Mouse (Mus musculus) lung, embryonic 15.5 days (tissue): ENCODE measurements around the gene Pmm1. TPM values are rescaled to one million over a fixed set of nuclear protein-coding genes. Genes with fewer than 3 reads are reported as not detected.

Experiments
- ATAC-seq: fragments of 200-750 bp; cut with Nextera tagmentation; 2 replicates; pipeline ENCODE4 v1.8.0; 2017; ENCODE audit warnings: moderate number of reproducible peaks, borderline replicate concordance; ENCODE audit not compliant: low FRiP score, low TSS enrichment; ENCODE audit errors: extremely low read depth
- H3K27ac ChIP-seq: fragments of 300-500 bp; sonication (generic); 2 replicates; pipeline ENCODE4 v1.5.1; 2015; ENCODE audit warnings: moderate library complexity, mild to moderate bottlenecking, inconsistent platforms
- H3K27me3 ChIP-seq: fragments of 300-500 bp; sonication (generic); 2 replicates; pipeline ENCODE4 v1.6.1; 2015; ENCODE audit warnings: inconsistent platforms
- H3K36me3 ChIP-seq: fragments of 300-500 bp; sonication (generic); 2 replicates; pipeline ENCODE4 v1.6.1; 2015; ENCODE audit warnings: inconsistent platforms
- H3K4me1 ChIP-seq: fragments of 300-500 bp; sonication (generic); 2 replicates; pipeline ENCODE4 v1.6.1; 2015; ENCODE audit warnings: inconsistent platforms
- H3K4me2 ChIP-seq: fragments of 300-500 bp; sonication (generic); 2 replicates; pipeline ENCODE4 v1.6.1; 2015; ENCODE audit warnings: inconsistent platforms, mild to moderate bottlenecking, moderate library complexity
- H3K4me3 ChIP-seq: fragments of 300-500 bp; sonication (generic); 2 replicates; pipeline ENCODE4 v1.5.1; 2015; ENCODE audit warnings: mild to moderate bottlenecking, inconsistent platforms
- H3K9ac ChIP-seq: fragments of 300-500 bp; sonication (generic); 2 replicates; pipeline ENCODE4 v1.6.1; 2015; ENCODE audit warnings: inconsistent platforms
- H3K9me3 ChIP-seq: fragments of 300-500 bp; sonication (generic); 2 replicates; pipeline ENCODE4 v1.6.1; 2016; ENCODE audit warnings: inconsistent platforms
- WGBS: fragments of 180-500 bp; shearing (Covaris S2); methylation state at CpG from one replicate; pipeline ENCODE4 v1.1.7; 2015; 5-methylcytosine and 5-hydroxymethylcytosine counted together
- polyA plus RNA-seq: library from polyadenylated mRNA; unstranded; fragments of >200 nt; fragmentation: Nextera tagmentation; extraction: Ambion mirVana; gene quantifications from 2 replicates; pipeline ENCODE4 v1.2.1, GENCODE M21; 2015

The Pmm1 gene
- polyA plus RNA-seq, 1 experiment from 2014 or later: 37.1 TPM

DNA sequence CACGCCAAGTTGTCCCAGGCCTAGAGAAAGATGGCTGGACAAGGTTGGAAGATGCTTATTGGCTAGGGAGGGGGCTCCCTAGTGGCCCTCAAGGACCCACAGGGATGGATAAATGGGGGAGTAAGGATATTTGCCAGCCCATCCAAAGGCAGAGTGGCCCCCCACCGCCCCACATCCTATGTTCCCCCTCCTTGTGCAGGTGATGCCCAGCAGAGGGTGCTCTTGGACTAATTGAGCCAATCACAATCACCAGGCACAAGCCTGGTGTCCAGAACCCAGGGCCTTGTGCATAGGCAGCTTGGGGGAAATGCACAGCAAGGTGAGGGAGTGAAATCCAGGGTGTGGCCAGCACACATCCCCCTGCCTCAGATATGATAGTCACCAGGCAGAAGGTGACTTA, 22.5 kb downstream of the Pmm1 start:
- Histone ChIP-seq H3K36me3 (no peaks in the 10 kb centered on the region), H3K27me3 (peaks cover 7% of the 10 kb centered on the region; the same call in 1 of the 2 replicates), H3K27ac (no peak overlapping the region), H3K4me1 (peaks cover 25% of the 10 kb centered on the region), H3K4me2 (no peak overlapping the region), H3K9ac (no peak overlapping the region), H3K4me3 (no peak overlapping the region), H3K9me3 (no peaks in the 10 kb centered on the region)
- no peak for ATAC-seq
- 32% methylated on average over 2 of the region's 2 CpGs for WGBS

DNA sequence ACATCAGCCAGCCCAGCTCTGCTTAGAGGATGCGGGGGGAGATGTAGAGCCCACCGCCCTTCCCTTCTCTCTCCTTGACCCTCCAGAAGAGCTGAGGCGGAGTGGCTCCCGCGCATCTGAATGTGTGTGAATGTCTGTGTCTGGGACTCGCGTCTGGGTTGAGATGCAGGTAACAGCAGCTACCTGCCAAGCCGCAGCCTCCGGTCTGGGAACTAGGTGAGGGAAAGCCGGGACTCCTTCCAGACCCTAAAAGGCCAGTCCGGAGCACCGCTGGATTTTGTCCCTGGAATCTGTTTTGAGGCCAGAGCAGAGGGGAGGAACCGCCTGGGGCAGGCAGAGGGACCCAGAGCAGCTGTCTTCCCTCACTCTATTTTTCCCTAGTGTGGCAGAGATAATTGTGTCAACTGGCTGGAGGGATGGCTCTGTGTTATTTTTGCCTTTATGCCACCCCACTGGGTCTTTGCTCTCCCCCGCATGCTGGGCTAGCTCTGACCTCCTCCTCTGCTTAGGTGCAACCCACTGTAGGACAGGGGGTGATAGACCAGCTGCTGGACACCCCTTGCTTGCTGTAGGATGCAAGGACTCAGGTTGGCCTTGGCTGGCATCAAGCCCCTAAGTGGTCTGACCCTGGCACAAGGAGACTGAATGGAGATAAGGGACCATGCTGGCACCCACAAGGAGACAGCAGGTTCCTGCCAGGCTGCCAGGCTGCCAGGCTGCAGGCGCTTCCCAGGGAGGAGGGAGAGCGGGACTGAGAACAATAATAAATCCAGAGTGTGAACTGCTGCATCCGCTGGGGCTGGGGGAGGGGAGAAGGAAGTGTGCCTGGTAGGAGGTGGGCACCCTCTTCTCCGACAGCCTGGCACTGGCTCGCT, 23.4 kb downstream of the Pmm1 start:
- H3K9me3 ChIP-seq: no peaks in the 10 kb centered on the region
- H3K27me3 ChIP-seq: peaks cover 7% of the 10 kb centered on the region; the same call in 1 of the 2 replicates
- H3K4me3 ChIP-seq: peak overlapping the region; percentile 39
- H3K27ac ChIP-seq: peak overlapping the region; percentile 72
- 7% methylated on average over 19 of the region's 19 CpGs for WGBS
- H3K4me2 ChIP-seq: peak overlapping the region; percentile 61
- peak; percentile 25; the same call in 1 of the 2 replicates for ATAC-seq
- H3K36me3 ChIP-seq: no peaks in the 10 kb centered on the region
- H3K9ac ChIP-seq: peak overlapping the region; percentile 17
- H3K4me1 ChIP-seq: peaks cover 25% of the 10 kb centered on the region

DNA sequence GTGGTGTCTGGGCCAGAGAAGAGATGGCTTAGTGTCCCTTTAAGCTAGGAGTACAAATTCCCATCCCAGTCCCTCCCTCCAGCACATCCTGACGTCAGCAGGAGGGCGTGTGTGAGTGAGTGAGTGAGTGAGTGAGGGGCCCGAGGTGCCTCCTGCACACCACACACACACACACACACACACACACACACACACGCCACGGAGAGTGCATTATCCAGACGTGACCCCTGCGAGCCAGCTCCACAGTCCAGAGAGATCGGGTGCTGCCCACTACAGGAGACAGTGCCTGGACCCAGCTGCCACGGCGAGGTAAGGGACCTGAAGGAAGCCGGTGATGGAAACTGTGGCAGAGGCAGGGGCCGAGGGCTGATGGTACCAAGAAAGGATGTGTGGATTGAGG, 24.1 kb downstream of the Pmm1 start, which contains the start of gene Csdc2:
Csdc2 (plus strand) TSS at position 81 of the 400 bp plus-strand sequence.
- ATAC-seq: peak; percentile 55; the same call in 1 of the 2 replicates
- Histone ChIP-seq H3K4me2 (peak within 1 kb of the TSS; percentile 61), H3K9me3 (no peaks in the 10 kb centered on the region), H3K27me3 (peaks cover 7% of the 10 kb centered on the region; the same call in 1 of the 2 replicates), H3K9ac (peak within 1 kb of the TSS; percentile 17), H3K36me3 (no peaks in the 10 kb centered on the region), H3K27ac (peak within 1 kb of the TSS; percentile 72), H3K4me1 (peaks cover 25% of the 10 kb centered on the region), H3K4me3 (peak within 1 kb of the TSS; percentile 39)
- WGBS: 1% methylated on average over 10 of the region's 12 CpGs

DNA sequence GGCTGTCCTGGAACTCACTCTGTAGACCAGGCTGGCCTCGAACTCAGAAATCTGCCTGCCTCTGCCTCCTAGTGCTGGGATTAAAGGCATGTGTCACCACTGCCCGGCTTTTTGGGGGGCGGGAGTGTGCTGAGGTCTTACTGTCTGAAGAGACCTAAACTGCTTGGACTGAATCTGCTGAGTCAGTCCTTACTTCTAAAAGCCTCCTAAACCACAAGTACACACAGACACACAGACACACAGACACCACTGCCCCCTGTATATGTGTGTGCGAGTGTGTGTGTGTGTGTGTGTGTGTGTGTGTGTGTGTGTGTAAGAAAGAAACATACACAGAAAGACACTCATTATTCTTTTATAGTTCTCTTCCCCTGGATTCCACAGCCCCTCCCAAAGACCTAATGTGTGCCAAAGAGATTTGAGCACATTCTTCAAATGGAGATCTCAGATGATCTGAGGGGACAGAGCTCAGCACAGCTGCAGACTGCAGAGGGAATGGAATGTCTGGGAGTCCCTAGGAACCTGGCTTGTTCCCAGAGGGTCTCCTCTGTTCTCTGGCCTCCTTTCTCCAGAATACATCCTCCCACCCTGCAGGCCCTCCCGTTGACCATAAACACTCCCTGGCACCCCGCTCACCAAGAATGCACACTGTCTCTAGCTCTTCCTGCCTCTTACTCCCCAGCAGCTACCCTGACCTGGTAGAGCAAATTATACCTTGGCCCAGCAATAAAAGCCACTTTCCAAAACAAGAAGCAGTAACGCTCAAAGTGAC, 24.7 kb downstream of the Pmm1 start:
- peak overlapping the region; percentile 72 for H3K27ac ChIP-seq
- peak; percentile 34; the same call in 1 of the 2 replicates for ATAC-seq
- peak overlapping the region; percentile 39 for H3K4me3 ChIP-seq

DNA sequence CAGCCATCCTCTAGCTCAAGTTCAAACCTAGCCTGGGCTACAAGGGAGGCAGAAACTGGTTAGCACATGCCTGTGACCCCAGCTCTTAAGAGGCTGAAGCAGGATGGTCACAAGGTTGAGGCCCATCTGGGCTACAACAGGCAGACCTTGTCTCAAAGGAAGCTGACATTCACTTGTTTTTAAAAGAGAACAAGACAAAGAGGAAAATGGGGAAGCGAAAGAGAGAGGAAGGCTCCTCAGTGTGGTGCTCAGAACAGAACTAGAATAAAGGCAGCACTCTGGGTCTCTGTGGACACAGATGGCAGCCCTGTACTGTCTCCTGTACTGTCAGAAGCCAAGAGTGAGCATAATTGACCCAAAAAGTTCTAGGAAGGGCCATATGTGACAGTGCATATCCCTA, 26.7 kb downstream of the Pmm1 start:
- Histone ChIP-seq H3K4me2 (no peak overlapping the region), H3K27me3 (peaks cover 7% of the 10 kb centered on the region; the same call in 1 of the 2 replicates), H3K4me3 (no peak overlapping the region), H3K9me3 (no peaks in the 10 kb centered on the region), H3K27ac (no peak overlapping the region), H3K4me1 (peaks cover 25% of the 10 kb centered on the region), H3K36me3 (no peaks in the 10 kb centered on the region), H3K9ac (no peak overlapping the region)
- 82% methylated on average over 1 of the region's 1 CpGs for WGBS
- ATAC-seq: no peak

More for the DNA sequence above, 24.7 kb downstream of the Pmm1 start:
- Histone ChIP-seq H3K4me2 (peak overlapping the region; percentile 61), H3K27me3 (peaks cover 7% of the 10 kb centered on the region; the same call in 1 of the 2 replicates), H3K4me1 (peaks cover 25% of the 10 kb centered on the region), H3K9ac (no peak overlapping the region), H3K9me3 (no peaks in the 10 kb centered on the region), H3K36me3 (no peaks in the 10 kb centered on the region)
- WGBS: 47% methylated on average over 7 of the region's 7 CpGs

DNA sequence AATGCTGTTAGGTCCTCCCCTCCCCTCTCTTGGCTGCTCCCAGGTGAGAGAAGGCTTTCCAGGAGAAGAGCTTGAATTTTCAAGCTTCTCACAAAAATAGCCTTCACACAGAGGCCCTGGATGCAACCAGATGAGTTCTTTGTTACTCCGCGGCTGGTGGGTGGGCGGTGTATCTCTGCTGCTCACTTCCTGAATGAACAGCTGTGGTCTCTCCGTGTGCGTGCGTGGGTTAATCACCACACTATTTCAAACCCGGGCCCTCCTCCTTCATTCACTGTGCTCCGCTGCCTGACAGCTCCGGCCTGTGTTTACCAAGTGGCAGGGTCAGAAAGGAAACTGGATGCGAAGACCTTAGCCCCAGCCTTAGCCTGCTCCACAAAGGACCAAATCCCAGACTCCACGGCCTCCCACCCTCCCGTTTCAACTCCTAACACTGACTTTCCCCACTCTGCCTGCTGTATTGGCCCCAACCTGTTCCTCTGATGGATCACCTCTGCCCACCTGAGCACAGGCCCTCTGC, 27.7 kb downstream of the Pmm1 start:
- H3K4me2 ChIP-seq: no peak overlapping the region
- peaks cover 6% of the 10 kb centered on the region; the same call in 1 of the 2 replicates for H3K27me3 ChIP-seq
- peaks cover 22% of the 10 kb centered on the region for H3K4me1 ChIP-seq
- H3K36me3 ChIP-seq: no peaks in the 10 kb centered on the region
- ATAC-seq: no peak
- H3K9me3 ChIP-seq: no peaks in the 10 kb centered on the region
- H3K27ac ChIP-seq: no peak overlapping the region
- H3K9ac ChIP-seq: no peak overlapping the region
- H3K4me3 ChIP-seq: no peak overlapping the region
- 20% methylated on average over 12 of the region's 12 CpGs for WGBS

DNA sequence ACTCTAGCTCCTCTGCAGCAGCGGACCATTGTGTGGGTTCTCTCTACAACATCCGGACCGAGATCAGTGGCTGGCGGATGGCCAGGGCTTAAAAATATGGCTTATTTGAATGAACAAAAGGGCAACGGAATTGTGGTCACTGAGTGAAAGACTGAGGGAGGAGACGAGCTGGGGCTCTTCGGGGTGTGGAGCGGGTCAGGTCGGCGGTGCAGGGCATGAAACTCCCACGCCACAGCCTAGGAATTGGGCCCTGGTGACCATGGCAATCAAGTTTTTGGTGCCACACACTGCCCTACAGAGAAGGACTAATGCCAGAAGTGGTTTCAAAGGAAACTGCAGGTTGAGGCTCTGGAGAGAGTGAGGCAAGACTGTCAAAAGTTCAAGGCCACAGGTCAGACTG, 32.5 kb downstream of the Pmm1 start:
- H3K4me2 ChIP-seq: no peak overlapping the region

DNA sequence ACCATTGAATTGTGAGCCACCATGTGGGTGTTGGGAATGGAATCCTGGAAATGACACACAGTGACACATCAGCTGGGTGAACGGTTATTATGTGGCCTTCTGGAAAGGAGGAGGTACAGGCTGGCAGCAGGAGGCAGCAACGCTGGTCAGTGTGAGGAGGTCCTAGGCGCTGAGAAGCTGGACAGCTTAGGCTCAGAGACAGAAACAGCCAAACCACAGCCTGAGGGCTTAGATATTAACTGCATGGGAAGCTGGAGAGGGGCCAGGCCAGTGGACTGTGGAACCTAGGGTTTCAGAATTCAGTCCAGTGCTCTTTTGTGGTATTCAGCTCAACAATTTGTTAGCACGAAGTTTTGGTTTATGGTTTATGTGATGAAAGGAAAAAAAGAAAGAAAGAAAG, 33.0 kb downstream of the Pmm1 start:
- Histone ChIP-seq H3K4me1 (peaks cover 25% of the 10 kb centered on the region), H3K36me3 (no peaks in the 10 kb centered on the region), H3K27ac (peak overlapping the region; percentile 53; the same call in 1 of the 2 replicates), H3K9me3 (no peaks in the 10 kb centered on the region), H3K4me3 (no peak overlapping the region), H3K4me2 (no peak overlapping the region), H3K9ac (no peak overlapping the region), H3K27me3 (no peaks in the 10 kb centered on the region)
- ATAC-seq: no peak
- 48% methylated on average over 4 of the region's 4 CpGs for WGBS

More for the DNA sequence above, 32.5 kb downstream of the Pmm1 start:
- no peak for ATAC-seq
- 43% methylated on average over 11 of the region's 11 CpGs for WGBS
- H3K4me3 ChIP-seq: no peak overlapping the region
- peak overlapping the region; percentile 53 for H3K27ac ChIP-seq
- no peaks in the 10 kb centered on the region for H3K36me3 ChIP-seq
- H3K4me1 ChIP-seq: peaks cover 25% of the 10 kb centered on the region
- no peak overlapping the region for H3K9ac ChIP-seq
- no peaks in the 10 kb centered on the region for H3K9me3 ChIP-seq
- H3K27me3 ChIP-seq: no peaks in the 10 kb centered on the region

DNA sequence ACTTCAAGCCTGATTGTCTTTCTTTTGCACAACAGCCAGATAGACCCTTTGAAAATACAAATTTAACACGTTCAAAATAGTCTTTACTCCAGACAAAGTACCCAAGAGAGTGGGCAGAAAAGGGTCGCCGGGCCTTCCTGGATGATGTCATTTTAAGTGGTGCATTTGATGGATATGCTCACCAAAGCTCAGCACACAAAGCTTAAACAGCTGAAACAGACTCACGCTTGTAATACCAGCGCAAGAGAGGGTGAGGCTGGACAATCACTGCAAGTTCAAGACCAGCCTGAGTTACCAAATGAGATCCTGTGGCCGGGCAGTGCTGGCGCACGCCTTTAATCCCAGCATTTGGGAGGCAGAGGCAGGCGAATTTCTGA, 34.3 kb downstream of the Pmm1 start:
- no peak overlapping the region for H3K9ac ChIP-seq
- H3K4me2 ChIP-seq: peak overlapping the region; percentile 95

DNA sequence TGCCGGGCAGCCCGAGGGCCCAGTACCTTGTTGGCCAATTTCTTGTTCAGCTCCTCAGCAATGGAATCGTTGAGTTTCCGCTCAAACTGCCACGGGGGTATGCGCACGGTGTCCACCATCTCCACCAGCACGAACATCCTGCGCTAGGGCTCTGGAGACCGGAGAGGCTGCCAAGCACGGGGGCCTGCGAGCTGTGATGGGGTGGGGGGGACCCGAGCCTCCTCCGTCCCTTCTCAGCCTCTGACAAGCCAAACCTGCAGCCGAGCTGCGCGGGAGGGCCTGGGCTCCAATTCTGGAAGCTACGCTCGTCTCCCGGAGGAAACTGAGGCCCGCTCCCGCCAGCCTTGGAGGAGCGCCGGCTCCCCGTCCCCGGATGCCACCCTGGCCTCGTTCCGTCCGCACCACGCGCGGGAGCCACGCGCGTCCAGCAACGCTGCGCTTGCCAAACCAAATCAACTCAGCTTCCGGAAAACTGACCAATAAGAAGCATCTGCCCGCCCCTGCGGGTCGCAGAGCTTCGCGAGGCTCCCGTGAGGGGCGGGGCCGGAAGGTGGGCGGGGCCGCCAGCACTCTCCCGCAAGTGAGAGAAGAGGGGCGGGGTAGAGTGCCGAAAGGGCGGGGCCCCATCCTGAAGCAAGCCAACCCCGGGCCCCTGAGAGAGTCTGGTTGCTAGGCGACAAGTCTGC, 34.8 kb downstream of the Pmm1 start, which contains the start of gene Polr3h:
Polr3h (minus strand) TSS at position 481 of the 686 bp plus-strand sequence.
- Histone ChIP-seq H3K9me3 (no peaks in the 10 kb centered on the region), H3K4me1 (peaks cover 25% of the 10 kb centered on the region), H3K4me3 (peak within 1 kb of the TSS; percentile 79), H3K27me3 (no peaks in the 10 kb centered on the region), H3K27ac (peak within 1 kb of the TSS; percentile 43), H3K36me3 (peaks cover 7% of the 10 kb centered on the region; the same call in 1 of the 2 replicates), H3K4me2 (peak within 1 kb of the TSS; percentile 95), H3K9ac (peak within 1 kb of the TSS; percentile 70)
- peak; percentile 96 for ATAC-seq
- WGBS: under 1% methylated on average over 54 of the region's 54 CpGs

More for the DNA sequence above, 34.3 kb downstream of the Pmm1 start:
- Histone ChIP-seq H3K9me3 (no peaks in the 10 kb centered on the region), H3K27ac (peak overlapping the region; percentile 16; the same call in 1 of the 2 replicates), H3K27me3 (no peaks in the 10 kb centered on the region), H3K4me3 (peak overlapping the region; percentile 79), H3K36me3 (peaks cover 7% of the 10 kb centered on the region; the same call in 1 of the 2 replicates), H3K4me1 (peaks cover 25% of the 10 kb centered on the region)
- ATAC-seq: peak; percentile 37; the same call in 1 of the 2 replicates
- WGBS: 33% methylated on average over 9 of the region's 9 CpGs

DNA sequence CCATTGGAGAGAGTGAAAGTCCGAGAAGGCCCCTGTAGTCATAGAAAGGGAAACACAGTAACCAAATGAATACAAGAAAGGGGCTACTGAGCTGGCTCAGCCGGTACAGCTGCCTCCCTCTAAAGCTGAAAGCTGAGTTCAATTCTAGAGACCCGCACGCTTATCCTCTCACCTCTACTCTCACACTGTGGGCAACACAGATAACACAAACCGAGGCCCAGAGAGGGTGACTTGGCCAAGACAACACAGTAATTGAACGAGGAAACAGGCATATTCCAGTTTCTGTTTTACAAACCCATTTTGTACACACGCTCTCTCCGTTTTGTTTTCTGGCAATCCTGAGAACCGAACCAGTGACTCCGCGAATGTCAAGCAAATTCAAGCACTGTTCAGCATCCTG, 35.8 kb downstream of the Pmm1 start:
- H3K27me3 ChIP-seq: no peaks in the 10 kb centered on the region
- peak overlapping the region; percentile 70 for H3K9ac ChIP-seq
- peak overlapping the region; percentile 95 for H3K4me2 ChIP-seq
- no peak overlapping the region for H3K27ac ChIP-seq
- no peaks in the 10 kb centered on the region for H3K9me3 ChIP-seq
- 78% methylated on average over 11 of the region's 11 CpGs for WGBS
- ATAC-seq: no peak
- peaks cover 7% of the 10 kb centered on the region; the same call in 1 of the 2 replicates for H3K36me3 ChIP-seq
- peaks cover 25% of the 10 kb centered on the region for H3K4me1 ChIP-seq
- H3K4me3 ChIP-seq: peak overlapping the region; percentile 79
